Mouse (Mus musculus): Measurements from ENCODE around the gene Ppp1r15a. TPM values are rescaled to one million over a fixed set of nuclear protein-coding genes. Genes with fewer than 3 reads are reported as not detected.

The Ppp1r15a gene
- 100 to 1,000 TPM; 770 to 887 TPM for total RNA-seq (2023)

GRCm38 (mm10) chr7:45525809-45526473 is at the start of gene Ppp1r15a, which contains the start of gene Plekha4:
Gene Ppp1r15a, minus strand, starts transcription at chr7:45526268.
Gene Plekha4, plus strand, starts transcription at chr7:45526330.

GRCm38 (mm10) chr7:45570103-45570741 is 44.2 kb upstream of the Ppp1r15a start, which contains the start of gene Bcat2:
Gene Bcat2, plus strand, starts transcription at chr7:45570153.

GRCm38 (mm10) chr7:45554744-45555143 is 28.7 kb upstream of the Ppp1r15a start, which contains the start of gene Hsd17b14:
Gene Hsd17b14, plus strand, starts transcription at chr7:45554893.

GRCm38 (mm10) chr7:45509912-45510787 is 15.9 kb downstream of the Ppp1r15a start, which contains the start of gene Nucb1:
Gene Nucb1, minus strand, starts transcription at chr7:45510406.

GRCm38 (mm10) chr7:45488293-45489204 is 37.5 kb downstream of the Ppp1r15a start, which contains the start of gene Dhdh:
Gene Dhdh, minus strand, starts transcription at chr7:45488805.

GRCm38 (mm10) chr7:45486761-45487415 is 39.2 kb downstream of the Ppp1r15a start, which contains the start of gene Gm45808:
Gene Gm45808, minus strand, starts transcription at chr7:45486811.

GRCm38 (mm10) chr7:45481374-45481927 is 44.6 kb downstream of the Ppp1r15a start, which contains the start of gene Tulp2:
Gene Tulp2, plus strand, starts transcription at chr7:45481877.

Other genes with a start within 250 kb of the Ppp1r15a start
- not detected for gene Slc6a21, start 248.8 kb downstream of the Ppp1r15a start, total RNA-seq (2023)
- 10 to 100 TPM; 11.4 to 15.3 TPM for gene Trpm4, start 192.5 kb downstream of the Ppp1r15a start, total RNA-seq (2023)
- not detected for gene Hrc, start 191.0 kb downstream of the Ppp1r15a start, total RNA-seq (2023)
- gene Ppfia3, start 159.2 kb downstream of the Ppp1r15a start, total RNA-seq (2023): under 1 TPM; 0.15 to 0.50 TPM
- gene Lin7b, start 155.7 kb downstream of the Ppp1r15a start, total RNA-seq (2023): 1 to 10 TPM; 3.0 to 3.6 TPM
- 100 to 1,000 TPM; 682 to 709 TPM for gene Snrnp70, start 130.5 kb downstream of the Ppp1r15a start, total RNA-seq (2023)
- not detected for gene Kcna7, start 120.6 kb downstream of the Ppp1r15a start, total RNA-seq (2023)
- gene Ntf5, start 112.6 kb downstream of the Ppp1r15a start, total RNA-seq (2023): not detected
- gene Lhb, start 105.4 kb downstream of the Ppp1r15a start, total RNA-seq (2023): not detected
- 1 to 10 TPM; 6.5 to 6.8 TPM for gene Gys1, start 91.4 kb downstream of the Ppp1r15a start, total RNA-seq (2023)
- gene Ruvbl2, start 88.2 kb downstream of the Ppp1r15a start, total RNA-seq (2023): 10 to 100 TPM; 48.6 to 51.6 TPM
- 100 to 1,000 TPM; 409 to 413 TPM for gene Ftl1, start 66.4 kb downstream of the Ppp1r15a start, total RNA-seq (2023)
- 10 to 100 TPM; 79.4 to 86.6 TPM for gene Bax, start 59.4 kb downstream of the Ppp1r15a start, total RNA-seq (2023)
- gene Tulp2, start 44.4 kb downstream of the Ppp1r15a start, total RNA-seq (2023): not detected
- not detected for gene Gm45808, start 39.5 kb downstream of the Ppp1r15a start, total RNA-seq (2023)
- gene Dhdh, start 37.5 kb downstream of the Ppp1r15a start, total RNA-seq (2023): under 1 TPM; 0.62 to 0.96 TPM
- 100 to 1,000 TPM in 1 of 2 experiments, 10 to 100 TPM in 1; 99.7 to 118 TPM for gene Nucb1, start 15.9 kb downstream of the Ppp1r15a start, total RNA-seq (2023)
- gene Plekha4, start 62 bp upstream of the Ppp1r15a start, total RNA-seq (2023): 1 to 10 TPM; 1.2 to 1.4 TPM
- gene Hsd17b14, start 28.6 kb upstream of the Ppp1r15a start, total RNA-seq (2023): not detected
- 10 to 100 TPM; 38.7 to 43.5 TPM for gene Bcat2, start 43.9 kb upstream of the Ppp1r15a start, total RNA-seq (2023)
- gene Fgf21, start 89.2 kb upstream of the Ppp1r15a start, total RNA-seq (2023): not detected
- gene Fut1, start 91.0 kb upstream of the Ppp1r15a start, total RNA-seq (2023): not detected
- gene Izumo1, start 95.5 kb upstream of the Ppp1r15a start, total RNA-seq (2023): not detected
- gene Rasip1, start 101.2 kb upstream of the Ppp1r15a start, total RNA-seq (2023): under 1 TPM in 1 of 2 experiments, not detected in 1; 0.38 TPM
- gene Mamstr, start 113.7 kb upstream of the Ppp1r15a start, total RNA-seq (2023): not detected
- gene Fut2, start 140.1 kb upstream of the Ppp1r15a start, total RNA-seq (2023): not detected
- gene Ntn5, start 157.8 kb upstream of the Ppp1r15a start, total RNA-seq (2023): under 1 TPM; 0.35 to 0.65 TPM
- gene Sec1, start 168.1 kb upstream of the Ppp1r15a start, total RNA-seq (2023): under 1 TPM in 1 of 2 experiments, not detected in 1; 0.20 TPM
- 10 to 100 TPM in 1 of 2 experiments, 1 to 10 TPM in 1; 8.9 to 10.2 TPM for gene Car11, start 173.6 kb upstream of the Ppp1r15a start, total RNA-seq (2023)
- 10 to 100 TPM; 34.0 to 37.7 TPM for gene Dbp, start 178.8 kb upstream of the Ppp1r15a start, total RNA-seq (2023)
- gene Rpl18, start 189.2 kb upstream of the Ppp1r15a start, total RNA-seq (2023): 1,000 to 10,000 TPM; 3,079 to 3,201 TPM
- 10 to 100 TPM; 30.7 to 34.0 TPM for gene Sphk2, start 191.7 kb upstream of the Ppp1r15a start, total RNA-seq (2023)
- gene Fam83e, start 194.9 kb upstream of the Ppp1r15a start, total RNA-seq (2023): 1 to 10 TPM; 1.6 to 2.1 TPM
- not detected for gene Spaca4, start 199.5 kb upstream of the Ppp1r15a start, total RNA-seq (2023)